Mouse (Mus musculus) cerebellum, adult 2 months (tissue): ENCODE results near the gene Spata2.
A peak's percentile ranks its signal among the peaks of the same experiment; 100 is the strongest.

Source experiments
- CTCF ChIP-seq: fragments of 200-500 bp; IDR thresholded peaks from 2 replicates; pipeline ENCODE4 v1.5.1; 2011; ENCODE audit warnings: low read depth, mild to moderate bottlenecking, control low read depth, low read length, moderate library complexity, borderline replicate concordance; ENCODE audit not compliant: insufficient read depth
- POLR2A ChIP-seq: fragments of 200-500 bp; IDR thresholded peaks from 2 replicates; pipeline ENCODE4 v1.6.1; 2011; ENCODE audit warnings: low read length, control low read depth, borderline replicate concordance; ENCODE audit not compliant: insufficient read depth

GRCm38 (mm10) chr2:167512970-167513369 lies 20.3 kb upstream of the Spata2 start:
- TF ChIP-seq POLR2A (no peak), CTCF (peak; percentile 48)
